Mouse (Mus musculus): ENCODE measurements at regions not wholly inside any gene's neighbourhood (a gene's known extent, or its start where the extent isn't known, plus 50 kb on each side); places are given as distances from the start of the nearest gene placed in this dataset.

- TF ChIP-seq POLR2A (IDR thresholded peaks at IDR 0.05; ENCODE audit: control insufficient read depth in 1 of 2, insufficient read depth in 1 of 2, low read depth in 1 of 2, low read length in 2 of 2, poor library complexity in 1 of 2) (no peak), CHD2 (IDR thresholded peaks at IDR 0.05; ENCODE audit: low read length) (no peak), EP300 (IDR thresholded peaks at IDR 0.05; ENCODE audit: low read depth in 1 of 2, low read length in 2 of 2) (no peak), CTCF (IDR thresholded peaks at IDR 0.05 in 2 of 3, conservative IDR thresholded peaks at IDR 0.05 in 1 of 3; ENCODE audit: control insufficient read depth in 1 of 3, insufficient read depth in 1 of 3, low read depth in 2 of 3, low read length in 3 of 3, poor library complexity in 1 of 3, severe bottlenecking in 1 of 3) (no peak)
Measured at GRCm38 (mm10) chr13:88459474-88460173, 361.6 kb upstream of the Edil3 start.

Data from MEL (cell line).